Mouse (Mus musculus): ENCODE measurements around the gene Olfr1309. TPM values are rescaled to one million over a fixed set of nuclear protein-coding genes. Genes with fewer than 3 reads are reported as not detected.
"Not testable (repeated sequence)": the region's sequence is repeated elsewhere in the genome, so short reads cannot be mapped to it uniquely, and the experiment has no call there.

Gene Olfr1309
- total RNA-seq (2015; ENCODE audit: low replicate concordance) (not detected in 2 replicates), total RNA-seq (2017; ENCODE audit: low replicate concordance) (not detected in 2 replicates)

GRCm38 (mm10) chr2:111990181-111990580 is at the start of gene Olfr1309:
Olfr1309 (minus strand) TSS chr2:111990281.
- no peak for ATAC-seq (replicated peaks; ENCODE audit: low FRiP score, poor library complexity, severe bottlenecking)

- ATAC-seq (replicated peaks; ENCODE audit: low FRiP score, poor library complexity, severe bottlenecking), result not testable (repeated sequence)
These were observed 36.9 kb upstream of the Olfr1309 start for GRCm38 (mm10) chr2:112026971-112027370.

- no peak for ATAC-seq (replicated peaks; ENCODE audit: low FRiP score, poor library complexity, severe bottlenecking)
These were observed 34.2 kb upstream of the Olfr1309 start, which contains the start of gene Olfr1311 for GRCm38 (mm10) chr2:112024312-112024711. Olfr1311 (minus strand) TSS chr2:112024412.

- ATAC-seq (replicated peaks; ENCODE audit: low FRiP score, poor library complexity, severe bottlenecking), result no peak
These were observed 24.8 kb upstream of the Olfr1309 start for GRCm38 (mm10) chr2:112014900-112015299.

- ATAC-seq (replicated peaks; ENCODE audit: low FRiP score, poor library complexity, severe bottlenecking), result no peak
These were observed 22.5 kb upstream of the Olfr1309 start, which contains the start of gene Olfr1310 for GRCm38 (mm10) chr2:112012608-112013007. Olfr1310 (minus strand) TSS chr2:112012708.

GRCm38 (mm10) chr2:111964844-111965243 is 25.2 kb downstream of the Olfr1309 start, which contains the start of gene Olfr1308:
Olfr1308 (minus strand) TSS chr2:111964944.
- ATAC-seq (replicated peaks; ENCODE audit: low FRiP score, poor library complexity, severe bottlenecking), result no peak

GRCm38 (mm10) chr2:111949340-111949739 is 40.7 kb downstream of the Olfr1309 start, which contains the start of gene Olfr1307:
Olfr1307 (minus strand) TSS chr2:111949440.
- no peak for ATAC-seq (replicated peaks; ENCODE audit: low FRiP score, poor library complexity, severe bottlenecking)

Other genes with a start within 250 kb of the Olfr1309 start
- not detected in 2 replicates for gene Olfr1301, start 239.3 kb downstream of the Olfr1309 start, total RNA-seq (2015; ENCODE audit: low replicate concordance)
- 0.26 TPM in 1 of 2 replicates, not detected in the other for gene Olfr1301, start 239.3 kb downstream of the Olfr1309 start, total RNA-seq (2017; ENCODE audit: low replicate concordance)
- gene Olfr1302, start 212.9 kb downstream of the Olfr1309 start, total RNA-seq (2015; ENCODE audit: low replicate concordance), result not detected in 2 replicates
- not detected in 2 replicates for gene Olfr1302, start 212.9 kb downstream of the Olfr1309 start, total RNA-seq (2017; ENCODE audit: low replicate concordance)
- gene Olfr1303, start 169.9 kb downstream of the Olfr1309 start, total RNA-seq (2015; ENCODE audit: low replicate concordance), result not detected in 2 replicates
- 0.42 TPM in 1 of 2 replicates, not detected in the other for gene Olfr1303, start 169.9 kb downstream of the Olfr1309 start, total RNA-seq (2017; ENCODE audit: low replicate concordance)
- not detected in 2 replicates for gene Olfr1305, start 113.1 kb downstream of the Olfr1309 start, total RNA-seq (2015; ENCODE audit: low replicate concordance)
- gene Olfr1305, start 113.1 kb downstream of the Olfr1309 start, total RNA-seq (2017; ENCODE audit: low replicate concordance), result not detected in 2 replicates
- not detected in 2 replicates for gene Olfr1306, start 74.0 kb downstream of the Olfr1309 start, total RNA-seq (2015; ENCODE audit: low replicate concordance)
- gene Olfr1306, start 74.0 kb downstream of the Olfr1309 start, total RNA-seq (2017; ENCODE audit: low replicate concordance), result not detected in 2 replicates
- not detected in 2 replicates for gene Olfr1307, start 40.8 kb downstream of the Olfr1309 start, total RNA-seq (2015; ENCODE audit: low replicate concordance)
- gene Olfr1307, start 40.8 kb downstream of the Olfr1309 start, total RNA-seq (2017; ENCODE audit: low replicate concordance), result 0.14 TPM in 1 of 2 replicates, not detected in the other
- gene Olfr1308, start 25.3 kb downstream of the Olfr1309 start, total RNA-seq (2015; ENCODE audit: low replicate concordance), result not detected in 2 replicates
- gene Olfr1308, start 25.3 kb downstream of the Olfr1309 start, total RNA-seq (2017; ENCODE audit: low replicate concordance), result not detected in 2 replicates
- not detected in 2 replicates for gene Olfr1310, start 22.4 kb upstream of the Olfr1309 start, total RNA-seq (2015; ENCODE audit: low replicate concordance)
- not detected in 2 replicates for gene Olfr1310, start 22.4 kb upstream of the Olfr1309 start, total RNA-seq (2017; ENCODE audit: low replicate concordance)
- gene Olfr1311, start 34.1 kb upstream of the Olfr1309 start, total RNA-seq (2015; ENCODE audit: low replicate concordance), result not detected in 2 replicates
- gene Olfr1311, start 34.1 kb upstream of the Olfr1309 start, total RNA-seq (2017; ENCODE audit: low replicate concordance), result not detected in 2 replicates
- not detected in 2 replicates for gene Olfr1312, start 60.0 kb upstream of the Olfr1309 start, total RNA-seq (2015; ENCODE audit: low replicate concordance)
- gene Olfr1312, start 60.0 kb upstream of the Olfr1309 start, total RNA-seq (2017; ENCODE audit: low replicate concordance), result not detected in 2 replicates
- not detected in 2 replicates for gene Olfr1313, start 87.6 kb upstream of the Olfr1309 start, total RNA-seq (2015; ENCODE audit: low replicate concordance)
- not detected in 2 replicates for gene Olfr1313, start 87.6 kb upstream of the Olfr1309 start, total RNA-seq (2017; ENCODE audit: low replicate concordance)
- not detected in 2 replicates for gene Olfr1314, start 106.5 kb upstream of the Olfr1309 start, total RNA-seq (2015; ENCODE audit: low replicate concordance)
- gene Olfr1314, start 106.5 kb upstream of the Olfr1309 start, total RNA-seq (2017; ENCODE audit: low replicate concordance), result not detected in 2 replicates
- not detected in 2 replicates for gene Olfr1315-ps1, start 125.2 kb upstream of the Olfr1309 start, total RNA-seq (2015; ENCODE audit: low replicate concordance)
- not detected in 2 replicates for gene Olfr1315-ps1, start 125.2 kb upstream of the Olfr1309 start, total RNA-seq (2017; ENCODE audit: low replicate concordance)
- gene Olfr1316, start 144.7 kb upstream of the Olfr1309 start, total RNA-seq (2015; ENCODE audit: low replicate concordance), result not detected in 2 replicates
- gene Olfr1316, start 144.7 kb upstream of the Olfr1309 start, total RNA-seq (2017; ENCODE audit: low replicate concordance), result not detected in 2 replicates
- gene Olfr1317, start 150.0 kb upstream of the Olfr1309 start, total RNA-seq (2015; ENCODE audit: low replicate concordance), result not detected in 2 replicates
- gene Olfr1317, start 150.0 kb upstream of the Olfr1309 start, total RNA-seq (2017; ENCODE audit: low replicate concordance), result not detected in 2 replicates
- not detected in 2 replicates for gene Olfr1318, start 163.9 kb upstream of the Olfr1309 start, total RNA-seq (2015; ENCODE audit: low replicate concordance)
- not detected in 2 replicates for gene Olfr1318, start 163.9 kb upstream of the Olfr1309 start, total RNA-seq (2017; ENCODE audit: low replicate concordance)
- gene Lpcat4, start 249.2 kb upstream of the Olfr1309 start, total RNA-seq (2015; ENCODE audit: low replicate concordance), result 5.4 and 8.6 TPM in 2 replicates
- gene Lpcat4, start 249.2 kb upstream of the Olfr1309 start, total RNA-seq (2017; ENCODE audit: low replicate concordance), result 2.6 and 5.4 TPM in 2 replicates